Mouse (Mus musculus) embryo, embryonic 11.5 days (tissue): Measurements from ENCODE around the gene Vasp.

ENCODE experiments used
- DNase-seq: peaks from one replicate; pipeline ENCODE4 v3.0.0-alpha.2; 2012; ENCODE audit warnings: low read depth, low spot score

Gene Vasp

DNA sequence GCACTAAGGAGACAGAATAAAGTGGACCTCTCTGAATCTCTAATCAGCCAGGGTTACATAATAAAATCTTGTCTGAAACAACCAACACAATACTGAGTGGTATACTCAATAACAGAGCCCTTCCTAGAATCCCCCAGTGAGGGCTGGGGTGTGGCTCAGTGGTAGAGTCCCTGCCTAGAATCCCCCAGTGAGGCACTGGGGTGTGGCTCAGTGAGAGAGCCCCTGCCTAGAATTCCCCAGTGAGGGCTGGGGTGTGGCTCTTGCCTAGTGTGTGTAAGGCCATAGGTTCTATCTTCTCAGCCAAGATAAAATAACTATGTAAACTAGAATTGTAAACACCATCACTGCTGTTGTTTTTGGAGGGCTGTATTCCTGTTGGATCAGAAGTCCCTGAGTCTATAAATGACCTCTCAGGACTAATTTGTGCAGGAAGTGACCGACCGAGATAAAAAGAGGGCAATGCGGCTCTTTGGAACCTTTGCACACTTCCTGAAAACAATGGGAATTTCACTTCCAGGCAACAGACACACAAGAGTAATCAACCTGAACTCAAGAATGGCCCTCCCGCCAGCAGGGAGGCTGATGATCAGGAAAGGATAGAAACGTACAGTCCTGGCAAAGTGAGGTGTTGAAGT lies 60.5 kb downstream of the Vasp start:
- no peak for DNase-seq

DNA sequence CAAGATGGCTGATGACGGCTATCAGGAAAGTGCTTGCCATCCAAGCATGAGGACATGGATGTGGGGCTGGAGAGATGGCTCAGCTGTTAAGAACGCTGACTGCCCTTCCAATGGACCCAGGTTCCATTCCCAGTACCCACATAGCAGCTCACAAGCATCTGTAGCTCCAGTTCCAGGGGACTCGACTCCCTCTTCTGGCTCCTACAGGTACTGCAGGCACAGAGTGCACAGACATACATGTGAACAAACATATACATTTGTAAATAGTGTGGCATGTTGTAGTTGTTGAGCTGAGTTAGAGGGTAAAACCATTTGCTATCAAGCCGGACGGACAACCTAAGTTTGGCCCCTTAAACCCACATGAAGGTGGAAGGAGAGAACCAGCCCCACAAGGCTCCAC lies 61.6 kb downstream of the Vasp start:
- no peak for DNase-seq

GRCm38 (mm10) chr7:19209494-19209893 lies 62.1 kb downstream of the Vasp start:
- DNase-seq: no peak

DNA sequence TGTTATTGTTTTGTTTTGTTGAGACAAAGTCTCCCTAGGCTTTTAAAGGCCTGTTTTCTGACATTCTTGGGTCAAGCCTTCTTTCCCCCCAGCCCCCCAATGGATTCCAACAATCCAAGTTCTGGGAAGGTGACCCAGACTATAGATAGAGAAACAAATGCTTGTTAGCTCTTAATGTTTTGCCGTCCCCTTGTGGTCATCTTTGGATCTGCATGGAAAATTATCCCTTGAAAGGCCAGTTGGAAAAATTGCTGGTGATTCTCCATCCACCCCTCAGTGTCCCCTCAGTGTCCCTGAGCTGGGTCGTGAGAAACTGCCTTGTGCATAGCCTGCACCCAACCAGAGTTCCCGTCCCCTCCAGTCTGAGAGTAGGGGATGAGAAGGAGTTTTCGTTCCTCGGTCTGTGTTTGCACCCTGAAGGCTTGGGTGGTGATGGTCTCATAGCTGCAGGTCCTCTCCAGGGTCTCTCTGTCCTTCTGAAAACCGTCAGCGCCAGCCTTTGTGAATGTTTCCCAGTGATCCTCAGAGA lies 62.6 kb downstream of the Vasp start:
- peak; percentile 47 for DNase-seq

DNA sequence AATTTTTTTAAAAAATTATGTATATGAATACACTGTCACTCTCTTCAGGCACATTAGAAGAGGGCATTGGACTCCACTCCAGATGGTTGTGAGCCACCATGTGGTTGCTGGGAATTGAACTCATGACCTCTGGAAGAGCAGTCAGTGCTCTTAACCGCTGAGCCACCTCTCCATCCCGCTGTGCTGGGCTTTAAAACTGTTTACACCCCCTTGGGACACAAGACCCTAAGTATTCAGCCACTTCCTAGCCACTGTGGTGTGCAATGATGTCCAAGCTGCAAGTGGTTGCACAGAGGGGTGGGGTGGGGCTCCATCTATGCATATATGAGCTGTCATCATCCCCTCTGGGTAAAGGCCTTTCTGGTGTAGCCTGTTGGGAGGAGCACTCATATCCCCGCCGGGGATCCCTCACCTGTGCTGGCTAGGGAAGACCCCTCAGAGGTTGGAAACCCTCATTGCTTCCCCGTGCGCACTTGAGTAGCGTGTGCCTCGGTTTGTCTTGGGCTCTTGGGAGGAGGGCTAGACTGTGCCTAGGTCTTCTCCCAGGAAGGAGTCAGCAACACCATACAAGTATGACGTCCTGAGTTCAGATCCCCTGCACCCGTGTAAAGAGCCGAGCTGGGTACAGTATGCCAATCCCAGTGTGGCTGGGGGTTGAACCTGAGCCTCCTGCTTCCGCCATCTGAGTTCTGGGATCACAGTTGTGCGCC lies 63.3 kb downstream of the Vasp start:
- DNase-seq: no peak
